In the genomic region with DNA sequence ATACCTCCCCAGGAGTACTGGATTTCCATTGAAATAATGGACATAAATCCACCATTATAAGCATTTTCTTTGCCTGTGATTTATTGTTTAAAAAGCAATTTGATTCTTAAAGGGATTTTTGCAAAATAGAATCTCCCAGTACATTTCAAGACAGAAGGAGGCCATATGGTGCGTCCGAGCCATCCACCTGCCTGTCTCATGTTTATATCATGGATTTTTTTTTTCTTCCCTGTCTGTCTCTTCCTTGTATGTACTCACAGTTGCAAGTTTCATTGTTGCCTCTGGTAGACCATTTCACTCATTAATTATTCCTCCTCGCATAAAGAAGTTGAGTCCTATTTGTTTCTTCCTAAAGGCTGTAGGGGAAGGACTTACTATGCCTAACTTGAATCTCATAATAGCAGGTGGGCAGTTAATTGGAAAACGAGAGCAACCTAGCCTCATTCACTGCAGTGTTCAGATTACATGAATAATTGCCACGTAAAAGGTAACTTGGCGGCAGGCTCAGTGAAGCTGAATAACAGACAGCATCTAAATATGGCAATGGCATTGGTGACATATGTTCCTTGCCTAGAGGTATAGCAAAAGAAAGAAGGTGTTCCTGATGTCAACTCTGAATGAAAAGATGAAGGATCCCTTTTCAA, we compare ENCODE assay signal across 27 mouse cellular contexts.
DNase-seq lines count a peak whose midpoint lies in the region; ATAC-seq lines count a peak whose summit lies in the region.
"Had no signal": no experiment of that assay in that cellular context is flagged by ENCODE, and none has a peak within 500 bp of the region (broad histone marks: within the 10 kb centered on the region; RNA-seq: fewer than 3 reads in every experiment).

No protein-coding gene starts in this region.

- peak; percentile 70 for ATAC-seq in forebrain, embryonic 11.5 days (replicated peaks; ENCODE audit: low FRiP score)
- ATAC-seq in forebrain, embryonic 16.5 days, result peak; percentile 57
- ATAC-seq: activated CD4-positive, CD25-positive, alpha-beta regulatory T cell, adult 4 months; intestine, postnatal 0 days had no signal

- H3K9me3 ChIP-seq in forebrain, embryonic 11.5 days (ENCODE audit: control insufficient read depth, low read length), result no peaks in the 10 kb centered on the region
- H3K9me3 ChIP-seq in forebrain, embryonic 10.5 days, result no peaks in the 10 kb centered on the region
- H3K9me3 ChIP-seq in forebrain, embryonic 16.5 days (ENCODE audit: control insufficient read depth, low read length), result no peaks in the 10 kb centered on the region
- H3K9me3 ChIP-seq: embryonic facial prominence, embryonic 13.5 days; heart, embryonic 10.5 days; hindbrain, embryonic 12.5 days; liver, embryonic 13.5 days had no signal

- WGBS in forebrain, embryonic 11.5 days, result 57% methylated on average over 6 of the region's 6 CpGs
- 74% methylated on average over 6 of the region's 6 CpGs for WGBS in forebrain, embryonic 10.5 days
- WGBS in forebrain, embryonic 16.5 days, result 31% methylated on average over 6 of the region's 6 CpGs

- no peak overlapping the region for H3K4me3 ChIP-seq in forebrain, embryonic 11.5 days (ENCODE audit: low read depth, low read length)
- H3K4me3 ChIP-seq in forebrain, embryonic 10.5 days, result no peak overlapping the region
- no peak overlapping the region for H3K4me3 ChIP-seq in forebrain, embryonic 16.5 days (replicated peaks; ENCODE audit: low read length)
- H3K4me3 ChIP-seq: embryonic facial prominence, embryonic 13.5 days; heart, embryonic 10.5 days; hindbrain, embryonic 12.5 days; left cerebral cortex, adult 2 months; liver, embryonic 13.5 days had no signal

- 0 out of 2 replicates have a peak, but pooled peaks cover 2% of the 10 kb centered on the region for H3K4me1 ChIP-seq in forebrain, embryonic 11.5 days (replicated peaks; ENCODE audit: control insufficient read depth, insufficient read depth, low read length)
- H3K4me1 ChIP-seq in forebrain, embryonic 10.5 days, result peaks cover 32% of the 10 kb centered on the region
- peaks cover 23% of the 10 kb centered on the region for H3K4me1 ChIP-seq in forebrain, embryonic 16.5 days (replicated peaks; ENCODE audit: control insufficient read depth, insufficient read depth, low read length)
- H3K4me1 ChIP-seq: embryonic facial prominence, embryonic 13.5 days had no signal

- H3K36me3 ChIP-seq in forebrain, embryonic 11.5 days (ENCODE audit: control insufficient read depth, insufficient read depth, low read length), result no peaks in the 10 kb centered on the region
- H3K36me3 ChIP-seq in forebrain, embryonic 10.5 days (replicated peaks), result no peaks in the 10 kb centered on the region
- H3K36me3 ChIP-seq in forebrain, embryonic 16.5 days (ENCODE audit: control insufficient read depth, insufficient read depth), result no peaks in the 10 kb centered on the region
- H3K36me3 ChIP-seq: embryonic facial prominence, embryonic 13.5 days; heart, embryonic 10.5 days; hindbrain, embryonic 12.5 days; liver, embryonic 13.5 days had no signal

- H3K9ac ChIP-seq in forebrain, embryonic 11.5 days (ENCODE audit: low read length), result no peak overlapping the region
- no peak overlapping the region for H3K9ac ChIP-seq in forebrain, embryonic 16.5 days (replicated peaks; ENCODE audit: low read depth, low read length)
- H3K9ac ChIP-seq: embryonic facial prominence, embryonic 13.5 days; hindbrain, embryonic 12.5 days; liver, embryonic 13.5 days had no signal

- DNase-seq in forebrain, embryonic 11.5 days (ENCODE audit: low spot score), result no peak
- DNase-seq in forebrain, embryonic 10.5 days (ENCODE audit: extremely low spot score, low spot score), result no peak
- peak; percentile 33 to 74 for DNase-seq in layer of hippocampus, adult 8-10 months (ENCODE audit: low spot score in 2 of 2)
- no peak for DNase-seq in layer of hippocampus, postnatal 25 days (ENCODE audit: extremely low spot score in 1 of 2, low spot score in 1 of 2)
- no peak for DNase-seq in spleen, adult 18-20 months
- no peak for DNase-seq in thymus, postnatal 0 days (ENCODE audit: low spot score)
- DNase-seq: adrenal gland, adult 2 months; cerebellum, adult 11 months; cerebellum, adult 9-11 months; gastrocnemius, postnatal 14 days; heart, postnatal 36 days; kidney, adult 9 months; kidney, postnatal 10 days; left cerebral cortex, postnatal 4 days; liver, embryonic 13.5 days; lung, adult 18-20 months; lung, postnatal 10 days; midbrain, embryonic 14.5 days had no signal

- no peak overlapping the region for H3K4me2 ChIP-seq in forebrain, embryonic 11.5 days (ENCODE audit: low read depth, low read length, severe bottlenecking)
- H3K4me2 ChIP-seq in forebrain, embryonic 16.5 days (ENCODE audit: low read length), result no peak overlapping the region
- H3K4me2 ChIP-seq: embryonic facial prominence, embryonic 13.5 days; hindbrain, embryonic 12.5 days; liver, embryonic 13.5 days had no signal

- H3K27me3 ChIP-seq in forebrain, embryonic 11.5 days (ENCODE audit: control insufficient read depth, insufficient read depth, low read length), result no peaks in the 10 kb centered on the region
- peaks cover 11% of the 10 kb centered on the region; the same call in 1 of the 2 replicates for H3K27me3 ChIP-seq in forebrain, embryonic 10.5 days (ENCODE audit: poor library complexity, severe bottlenecking)
- no peaks in the 10 kb centered on the region for H3K27me3 ChIP-seq in forebrain, embryonic 16.5 days (replicated peaks; ENCODE audit: control insufficient read depth, insufficient read depth, low read length)
- H3K27me3 ChIP-seq: CH12.LX; embryonic facial prominence, embryonic 13.5 days; liver, embryonic 13.5 days had no signal

- no peak overlapping the region for H3K27ac ChIP-seq in forebrain, embryonic 11.5 days (ENCODE audit: low read depth, low read length)
- no peak overlapping the region for H3K27ac ChIP-seq in forebrain, embryonic 10.5 days
- peak overlapping the region; percentile 74 for H3K27ac ChIP-seq in forebrain, embryonic 16.5 days (ENCODE audit: low read length)
- H3K27ac ChIP-seq: embryonic facial prominence, embryonic 13.5 days; heart, embryonic 10.5 days; hindbrain, embryonic 12.5 days; left cerebral cortex, adult 2 months; liver, embryonic 13.5 days; macrophage had no signal

Comparison
In these comparisons a context has a peak if more than half of its experiments do, and no peak if none do; other contexts are left out.
1. DNase-seq: peak in layer of hippocampus, adult 8-10 months (2 of 2); none in forebrain, embryonic 11.5 days (single experiment), forebrain, embryonic 10.5 days (single experiment), layer of hippocampus, postnatal 25 days (0 of 2), spleen, adult 18-20 months (0 of 2) and thymus, postnatal 0 days (single experiment).